ENCODE assay signal across 8 mouse cellular contexts in the genomic region with DNA sequence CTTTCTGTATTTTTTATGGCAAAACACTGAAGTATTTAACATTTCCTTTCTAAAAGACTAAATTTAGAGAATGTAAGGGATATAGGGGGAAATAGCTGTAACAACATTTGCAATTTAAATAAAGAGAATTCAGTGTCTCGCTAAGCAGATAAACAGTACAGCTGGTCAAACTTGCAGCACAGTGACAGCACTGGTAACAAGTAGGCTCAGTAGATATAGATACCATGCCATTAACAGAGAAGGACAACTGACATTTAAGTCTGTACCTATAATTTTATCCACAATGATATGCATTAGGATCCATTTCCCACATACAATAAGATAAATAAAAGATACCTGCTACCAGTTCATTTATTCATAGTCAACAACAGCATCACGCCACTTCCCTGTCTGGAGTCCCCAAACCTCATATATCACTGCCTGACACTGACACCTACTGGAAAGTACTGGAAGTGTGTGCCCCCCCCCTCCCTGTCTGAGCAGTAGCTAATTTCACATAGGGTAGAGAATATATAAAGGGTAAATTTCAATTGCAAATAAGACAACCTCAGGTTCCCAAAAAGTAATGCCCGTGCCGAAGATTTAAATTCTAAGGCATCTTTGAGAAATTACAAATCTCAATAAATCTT.
A peak's percentile ranks its signal among the peaks of the same experiment; 100 is the strongest.
DNase-seq lines count a peak whose midpoint lies in the region; ATAC-seq lines count a peak whose summit lies in the region.

No protein-coding gene starts in this region.

- no peak overlapping the region for H3K4me3 ChIP-seq in stomach, embryonic 15.5 days (replicated peaks)

- H3K27me3 ChIP-seq in stomach, embryonic 15.5 days (replicated peaks): no peaks in the 10 kb centered on the region

- no peak overlapping the region for H3K9ac ChIP-seq in stomach, embryonic 15.5 days

- 39% methylated on average over 4 of the region's 4 CpGs for WGBS in stomach, embryonic 15.5 days

- peak; percentile 81 for ATAC-seq in cerebellum, adult (ENCODE audit: insufficient number of reproducible peaks, low FRiP score, low TSS enrichment)
- ATAC-seq in stomach, embryonic 15.5 days (ENCODE audit: insufficient read depth, low FRiP score, low read depth): peak; percentile 66; the same call in 1 of the 2 replicates

- H3K4me2 ChIP-seq in stomach, embryonic 15.5 days: no peak overlapping the region

- no peaks in the 10 kb centered on the region for H3K36me3 ChIP-seq in stomach, embryonic 15.5 days

- H3K27ac ChIP-seq in stomach, embryonic 15.5 days: no peak overlapping the region

- 0 out of 2 replicates have a peak, but pooled peaks cover 3% of the 10 kb centered on the region for H3K4me1 ChIP-seq in stomach, embryonic 15.5 days

- DNase-seq in cerebellum, adult 9-11 months: no peak
- DNase-seq in B cell, adult 2 months: peak; percentile 37 to 52
- DNase-seq in c-Kit-positive CD71-positive TER-119-positive erythroid progenitor cells, embryonic 14.5 days (ENCODE audit: low spot score): peak; percentile 32
- peak; percentile 48 for DNase-seq in forelimb bud, embryonic 11.5 days (ENCODE audit: low read depth, low spot score)
- peak; percentile 25 for DNase-seq in layer of hippocampus, adult 9-10 months (ENCODE audit: low spot score)
- peak; percentile 46 for DNase-seq in mesoderm, embryonic 11.5 days (ENCODE audit: low read depth, low spot score)

- H3K9me3 ChIP-seq in stomach, embryonic 15.5 days: no peaks in the 10 kb centered on the region
